Mouse (Mus musculus) embryonic fibroblast, embryonic 13.5 days (primary cell): ENCODE data around the gene Ntmt1. TPM values are rescaled to one million over a fixed set of nuclear protein-coding genes. Genes with fewer than 3 reads are reported as not detected.

ENCODE experiments used
- H3K27ac ChIP-seq: 2 replicates; pipeline ENCODE4 v1.5.1; 2012; ENCODE audit warnings: low read length, control low read depth, inconsistent platforms; ENCODE audit not compliant: insufficient read depth
- H3K4me1 ChIP-seq: 2 replicates; pipeline ENCODE4 v1.6.1; 2011; ENCODE audit warnings: low read length; ENCODE audit not compliant: control insufficient read depth, insufficient read depth
- H3K4me3 ChIP-seq: 2 replicates; pipeline ENCODE4 v1.5.1; 2011; ENCODE audit warnings: mild to moderate bottlenecking, control low read depth, low read length; ENCODE audit not compliant: insufficient read depth
- CTCF ChIP-seq: IDR thresholded peaks from 2 replicates; pipeline ENCODE4 v1.5.1; 2011; ENCODE audit warnings: mild to moderate bottlenecking, control low read depth, low read length, moderate library complexity, borderline replicate concordance; ENCODE audit not compliant: insufficient read depth
- POLR2A ChIP-seq: IDR thresholded peaks from 2 replicates; pipeline ENCODE4 v1.6.1; 2011; ENCODE audit warnings: low read depth, mild to moderate bottlenecking, control low read depth, low read length, moderate library complexity
- polyA plus RNA-seq: library from polyadenylated mRNA; stranded (reverse); fragments of >200 nt; gene quantifications from 2 replicates; pipeline ENCODE4 v1.2.4, GENCODE M21; 2011; ENCODE audit warnings: low read depth; ENCODE audit not compliant: missing spikeins, insufficient read length

The Ntmt1 gene
- polyA plus RNA-seq, 1 experiment: 25.6 TPM

DNA sequence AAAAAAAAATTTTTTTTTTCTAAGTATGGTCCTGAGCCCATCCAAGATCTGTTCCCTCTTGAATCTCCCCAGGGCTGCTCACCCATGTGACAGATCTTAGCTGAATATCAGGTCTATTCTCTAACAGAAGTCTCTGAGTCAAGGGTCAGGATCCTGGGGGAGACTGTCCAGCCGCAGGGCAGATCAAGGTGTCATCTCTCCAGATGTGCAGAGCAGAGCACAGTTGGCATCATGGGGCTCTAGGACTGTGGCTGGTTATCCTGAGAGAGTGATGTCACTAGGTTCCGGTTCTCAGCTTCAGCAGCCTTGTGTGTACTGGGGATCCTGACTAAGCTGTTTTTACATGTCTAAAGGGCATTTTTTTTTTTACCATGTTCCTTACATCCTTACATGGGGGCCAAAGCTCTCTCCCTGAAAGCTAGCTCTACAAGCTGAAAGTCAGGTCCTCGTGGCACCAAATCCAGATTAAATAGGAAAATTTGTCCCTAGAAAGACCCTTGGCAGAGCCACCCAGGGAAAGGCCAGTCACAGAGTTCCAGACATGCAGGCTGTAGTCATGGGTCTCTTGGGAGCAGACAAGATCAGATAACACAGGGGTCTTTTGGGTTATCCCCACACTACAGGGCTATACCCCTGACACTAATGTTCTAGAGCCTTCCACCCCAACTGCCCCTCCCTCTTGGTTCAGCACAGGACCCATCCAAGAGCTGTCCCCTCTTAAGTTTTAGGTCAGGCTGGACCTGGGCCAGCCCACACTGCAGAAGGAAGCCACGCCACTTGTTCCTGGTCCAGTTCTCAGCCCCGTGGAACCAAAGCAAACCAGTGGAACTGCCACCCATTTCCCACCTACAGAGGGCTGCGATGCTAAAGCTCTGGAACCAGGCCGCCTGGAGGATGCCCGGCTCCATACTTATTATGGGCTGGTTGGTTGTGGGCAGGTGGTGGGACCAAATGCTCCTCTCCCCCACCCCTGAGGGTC, 25.0 kb upstream of the Ntmt1 start:
- Histone ChIP-seq H3K4me1 (no peaks in the 10 kb centered on the region), H3K27ac (no peak overlapping the region), H3K4me3 (no peak overlapping the region)
- TF ChIP-seq CTCF (no peak), POLR2A (no peak)

DNA sequence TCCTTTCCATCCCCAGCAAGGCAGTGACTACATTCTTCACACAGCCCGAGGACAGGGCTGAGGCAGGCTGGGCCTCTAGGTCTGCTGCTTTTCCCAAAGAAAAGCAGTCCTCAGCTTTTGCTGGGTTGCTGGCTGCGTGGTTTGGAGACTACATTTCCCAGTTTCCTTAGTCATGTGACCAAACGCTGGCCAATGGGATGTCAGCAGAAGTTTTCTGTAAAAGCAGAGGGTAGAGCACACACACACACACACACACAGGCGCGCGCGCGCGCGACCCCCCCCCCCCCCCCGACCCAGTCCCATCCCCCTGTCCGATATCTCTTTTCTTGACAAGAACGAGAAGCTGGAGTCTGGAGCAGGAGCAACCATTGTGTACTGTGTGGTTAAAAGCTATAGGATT, 24.3 kb upstream of the Ntmt1 start:
- no peak for TF ChIP-seq POLR2A
- no peak for TF ChIP-seq CTCF
- H3K4me1 ChIP-seq: no peaks in the 10 kb centered on the region
- no peak overlapping the region for H3K4me3 ChIP-seq
- no peak overlapping the region for H3K27ac ChIP-seq

DNA sequence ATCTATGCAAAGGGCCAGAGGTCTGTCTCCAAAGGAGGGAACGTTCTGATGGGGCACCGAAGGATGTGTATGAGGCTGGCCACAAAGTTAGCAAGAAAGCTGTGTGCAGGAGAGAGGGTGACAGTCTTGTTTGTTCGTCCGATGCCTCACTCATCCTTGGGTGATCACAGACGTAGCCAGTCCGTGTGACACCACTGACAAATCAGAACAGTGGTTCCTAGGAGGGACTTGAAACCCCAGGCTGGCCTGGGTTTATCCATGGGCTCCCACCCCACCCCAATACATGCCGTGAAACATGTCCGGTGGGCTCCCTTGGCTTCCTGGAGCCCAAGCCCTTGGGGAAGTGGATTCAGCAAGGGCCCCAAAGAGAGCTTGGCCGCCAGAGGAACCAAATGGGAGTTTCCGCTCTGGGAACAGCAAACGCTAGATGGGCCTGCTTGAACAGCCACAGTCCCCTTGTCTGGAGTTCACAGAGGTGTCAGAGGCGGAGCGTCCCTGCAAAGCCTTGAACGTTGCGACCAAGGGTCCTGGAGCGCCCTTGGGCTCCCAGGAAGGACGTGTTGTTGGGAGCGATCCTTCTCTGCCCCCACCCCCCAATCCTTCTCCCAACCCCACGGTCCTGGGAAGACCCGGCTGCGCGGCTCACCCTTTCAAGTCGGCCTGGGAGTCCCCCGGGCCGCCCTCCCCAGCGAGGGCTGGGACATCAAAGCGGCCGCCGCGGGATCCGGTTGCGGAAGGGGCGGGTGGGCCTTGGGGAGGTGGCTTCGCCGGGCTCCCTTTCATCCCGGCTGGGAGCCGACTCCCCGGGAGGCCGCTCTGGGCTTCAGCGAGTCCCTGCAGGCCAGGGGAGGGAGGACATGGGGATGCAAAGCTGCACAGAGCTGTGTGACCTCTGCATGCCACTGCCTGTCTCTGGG, 23.3 kb upstream of the Ntmt1 start:
- no peak for TF ChIP-seq POLR2A
- TF ChIP-seq CTCF: no peak
- Histone ChIP-seq H3K27ac (no peak overlapping the region), H3K4me1 (no peaks in the 10 kb centered on the region), H3K4me3 (no peak overlapping the region)

- Histone ChIP-seq H3K4me3 (no peak overlapping the region), H3K27ac (no peak overlapping the region), H3K4me1 (no peaks in the 10 kb centered on the region)
- TF ChIP-seq POLR2A (no peak), CTCF (no peak)
These were observed 20.2 kb upstream of the Ntmt1 start for GRCm38 (mm10) chr2:30787466-30787865.

- Histone ChIP-seq H3K4me1 (peaks cover 6% of the 10 kb centered on the region; the same call in 1 of the 2 replicates), H3K27ac (no peak overlapping the region), H3K4me3 (no peak overlapping the region)
- TF ChIP-seq CTCF: no peak
- TF ChIP-seq POLR2A: no peak
These were observed 15.6 kb upstream of the Ntmt1 start for GRCm38 (mm10) chr2:30792061-30792460.

GRCm38 (mm10) chr2:30794179-30795108, 13.2 kb upstream of the Ntmt1 start:
- Histone ChIP-seq H3K27ac (peak overlapping the region; percentile 66), H3K4me1 (peaks cover 6% of the 10 kb centered on the region; the same call in 1 of the 2 replicates), H3K4me3 (peak overlapping the region; percentile 17; the same call in 1 of the 2 replicates)
- peak; percentile 97 for TF ChIP-seq CTCF
- peak; percentile 43; the same call in 1 of the 2 replicates for TF ChIP-seq POLR2A

DNA sequence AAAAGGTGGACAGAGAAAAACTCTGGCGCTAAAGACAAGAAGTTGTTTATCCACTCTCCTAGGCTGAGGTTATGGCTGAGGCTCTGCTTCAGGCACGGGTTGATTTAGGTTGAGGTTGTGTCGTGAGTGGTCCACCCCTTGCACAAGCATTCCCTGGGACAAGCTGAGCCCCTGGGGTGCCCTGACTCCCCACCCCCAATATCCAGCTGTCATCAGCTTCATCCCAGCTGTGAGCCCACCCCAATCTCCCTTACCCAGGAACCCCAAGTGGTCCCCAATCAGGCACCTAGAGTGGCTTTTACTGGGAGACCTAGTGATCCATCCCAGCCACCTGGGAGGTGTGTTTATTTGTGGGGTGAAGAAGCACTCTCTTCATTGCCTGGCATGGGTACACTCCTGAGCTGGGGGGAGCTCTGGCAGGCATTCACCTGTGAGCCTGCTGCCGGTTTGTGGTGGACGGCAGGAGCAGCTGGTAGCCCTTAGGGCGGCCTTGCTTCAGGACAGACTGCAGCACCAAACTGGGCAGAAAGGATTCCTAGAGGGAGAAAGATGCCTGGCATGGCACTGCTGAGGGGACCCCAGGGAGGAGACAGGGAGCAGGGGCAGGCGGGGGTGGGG, 12.2 kb upstream of the Ntmt1 start:
- H3K4me3 ChIP-seq: no peak overlapping the region
- H3K27ac ChIP-seq: 0 out of 2 replicates have a peak overlapping the region, but pooled peaks have one; percentile 3
- TF ChIP-seq CTCF (no peak), POLR2A (no peak)
- peaks cover 6% of the 10 kb centered on the region; the same call in 1 of the 2 replicates for H3K4me1 ChIP-seq

DNA sequence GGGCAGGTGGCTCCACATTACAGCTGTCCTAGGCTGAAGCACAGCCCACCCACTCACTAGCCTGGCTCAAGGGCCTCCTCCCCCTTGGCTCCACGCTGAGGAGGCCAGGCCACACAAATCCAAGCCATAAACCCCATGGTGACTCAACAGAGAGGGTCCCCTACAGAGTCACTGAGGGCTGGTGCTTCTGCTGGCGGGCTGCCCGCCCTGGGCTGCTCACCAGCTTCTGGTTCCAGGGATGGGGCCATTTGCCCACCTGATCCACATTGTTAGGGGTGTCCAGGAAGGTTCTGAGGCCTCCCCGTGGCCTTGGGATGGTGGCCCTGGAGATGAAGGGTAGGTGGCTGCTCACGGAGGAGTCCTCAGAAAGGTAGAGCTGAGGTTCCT, 11.7 kb upstream of the Ntmt1 start:
- peak overlapping the region; percentile 77 for H3K27ac ChIP-seq
- TF ChIP-seq CTCF (no peak), POLR2A (0 out of 2 replicates have a peak, but pooled peaks have one; percentile 8)
- no peak overlapping the region for H3K4me3 ChIP-seq
- H3K4me1 ChIP-seq: peaks cover 6% of the 10 kb centered on the region; the same call in 1 of the 2 replicates

DNA sequence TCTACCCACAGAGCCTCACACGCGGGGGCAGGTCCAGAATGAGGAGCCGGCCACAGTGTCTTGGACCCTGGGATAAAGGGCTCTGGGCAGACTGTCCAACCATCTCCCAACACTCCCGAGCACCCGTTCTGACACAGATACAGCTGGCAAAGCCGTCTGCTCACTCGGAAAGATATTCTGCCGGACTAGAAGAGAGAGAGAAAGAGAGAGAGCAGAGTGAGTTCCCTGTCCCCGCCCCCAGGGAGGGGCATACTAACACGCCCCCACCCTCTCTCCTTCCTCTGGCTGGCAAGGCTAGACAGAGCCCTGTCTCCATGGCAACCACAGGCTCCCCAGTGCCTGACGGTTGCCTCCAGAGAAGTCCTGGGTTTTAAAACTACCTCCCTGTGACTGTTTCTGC, 11.2 kb upstream of the Ntmt1 start:
- Histone ChIP-seq H3K27ac (peak overlapping the region; percentile 77), H3K4me3 (no peak overlapping the region), H3K4me1 (peaks cover 6% of the 10 kb centered on the region; the same call in 1 of the 2 replicates)
- TF ChIP-seq CTCF (no peak), POLR2A (peak; percentile 84)
